Mouse (Mus musculus) liver, embryonic 15.5 days (tissue): ENCODE measurements around the gene Gm5741. TPM values are rescaled to one million over a fixed set of nuclear protein-coding genes. Genes with fewer than 3 reads are reported as not detected.

ENCODE experiments used
- ATAC-seq: fragments of 200-750 bp; cut with Nextera tagmentation; 2 replicates; pipeline ENCODE4 v1.8.0; 2017; ENCODE audit warnings: moderate number of reproducible peaks, mild to moderate bottlenecking, moderate library complexity; ENCODE audit not compliant: insufficient read depth
- H3K27ac ChIP-seq: fragments of 300-500 bp; sonication (generic); replicated peaks from 2 replicates; pipeline ENCODE4 v1.5.1; 2015; ENCODE audit warnings: mild to moderate bottlenecking, inconsistent platforms
- H3K27me3 ChIP-seq: fragments of 300-500 bp; sonication (generic); 2 replicates; pipeline ENCODE4 v1.6.1; 2015; ENCODE audit warnings: mild to moderate bottlenecking, inconsistent platforms
- H3K36me3 ChIP-seq: fragments of 300-500 bp; sonication (generic); replicated peaks from 2 replicates; pipeline ENCODE4 v1.6.1; 2015; ENCODE audit warnings: moderate library complexity, mild to moderate bottlenecking, inconsistent platforms
- H3K4me1 ChIP-seq: fragments of 300-500 bp; sonication (generic); replicated peaks from 2 replicates; pipeline ENCODE4 v1.6.1; 2015; ENCODE audit warnings: inconsistent platforms
- H3K4me2 ChIP-seq: fragments of 300-500 bp; sonication (generic); 2 replicates; pipeline ENCODE4 v1.6.1; 2015; ENCODE audit warnings: moderate library complexity, mild to moderate bottlenecking, inconsistent platforms
- H3K4me3 ChIP-seq: fragments of 300-500 bp; sonication (generic); replicated peaks from 2 replicates; pipeline ENCODE4 v1.5.1; 2015; ENCODE audit warnings: mild to moderate bottlenecking, inconsistent platforms
- H3K9ac ChIP-seq: fragments of 300-500 bp; sonication (generic); 2 replicates; pipeline ENCODE4 v1.6.1; 2015; ENCODE audit warnings: moderate library complexity, mild to moderate bottlenecking, inconsistent platforms
- H3K9me3 ChIP-seq: fragments of 300-500 bp; sonication (generic); replicated peaks from 2 replicates; pipeline ENCODE4 v1.6.1; 2016; ENCODE audit warnings: inconsistent platforms
- WGBS: fragments of 180-500 bp; shearing (Covaris S2); methylation state at CpG from one replicate; pipeline ENCODE4 v1.1.7; 2015; ENCODE audit warnings: mixed read lengths; ENCODE audit not compliant: insufficient replicate concordance; 5-methylcytosine and 5-hydroxymethylcytosine counted together
- polyA plus RNA-seq: library from polyadenylated mRNA; unstranded; fragments of >200 nt; fragmentation: Nextera tagmentation; extraction: Ambion mirVana; gene quantifications from 2 replicates; pipeline ENCODE4 v1.2.1, GENCODE M21; 2015

Gene Gm5741
- polyA plus RNA-seq, 1 experiment from 2014 or later, result not detected

DNA sequence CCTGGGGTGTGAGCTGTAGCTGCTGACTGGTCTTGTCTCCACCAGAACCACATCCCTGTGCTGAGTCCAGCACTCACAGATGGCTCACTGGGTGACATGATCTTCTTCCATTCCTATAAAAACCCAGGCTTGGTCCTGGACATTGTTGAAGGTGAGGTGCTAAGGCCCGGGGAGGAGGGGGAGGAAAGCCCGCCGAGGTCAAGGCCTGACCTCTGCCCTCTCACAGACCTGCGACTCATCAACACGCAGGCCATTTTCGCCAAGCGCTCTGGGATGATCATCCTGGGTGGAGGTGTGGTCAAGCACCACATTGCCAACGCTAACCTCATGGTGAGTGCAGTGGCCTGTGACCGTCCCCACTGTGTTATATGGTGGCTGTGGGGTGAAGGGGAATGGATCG, 6.4 kb upstream of the Gm5741 start:
- Histone ChIP-seq H3K9me3 (no peaks in the 10 kb centered on the region), H3K36me3 (peaks cover 55% of the 10 kb centered on the region), H3K27ac (0 out of 2 replicates have a peak overlapping the region, but pooled peaks have one; percentile 73), H3K4me2 (no peak overlapping the region), H3K27me3 (no peaks in the 10 kb centered on the region), H3K9ac (no peak overlapping the region), H3K4me3 (no peak overlapping the region), H3K4me1 (peaks cover 83% of the 10 kb centered on the region)
- WGBS, result 79% methylated on average over 10 of the region's 10 CpGs
- no peak for ATAC-seq

GRCm38 (mm10) chr8:85073041-85073612, 5.3 kb upstream of the Gm5741 start:
- ATAC-seq, result no peak
- no peak overlapping the region for H3K9ac ChIP-seq
- WGBS, result 84% methylated on average over 15 of the region's 15 CpGs

DNA sequence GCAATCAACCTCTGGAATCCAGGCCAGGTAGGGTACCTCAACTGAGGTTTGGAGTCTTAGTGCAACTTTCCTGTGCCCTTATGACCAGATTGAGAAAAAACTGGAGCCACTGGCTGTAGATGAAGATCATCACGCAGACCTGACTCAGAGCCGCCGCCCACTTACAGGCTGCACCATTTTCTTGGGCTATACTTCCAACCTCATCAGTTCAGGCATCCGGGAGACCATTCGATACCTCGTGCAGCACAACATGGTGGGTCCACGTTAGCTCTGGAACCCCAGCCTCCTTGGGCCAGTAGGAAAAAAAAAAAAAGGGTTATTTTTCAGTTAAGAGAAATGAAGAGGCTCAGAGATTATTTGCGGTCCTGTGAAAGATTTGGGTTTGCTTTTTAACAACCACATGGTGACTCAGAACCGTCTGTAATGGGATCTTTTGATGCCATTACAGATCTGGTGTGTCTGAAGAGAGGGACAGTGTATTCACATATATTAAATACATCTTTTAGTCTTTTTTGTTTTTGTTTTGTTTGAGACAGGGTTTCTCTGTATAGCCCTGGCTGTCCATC, 4.7 kb upstream of the Gm5741 start:
- Histone ChIP-seq H3K9me3 (no peaks in the 10 kb centered on the region), H3K4me1 (peaks cover 70% of the 10 kb centered on the region), H3K36me3 (peaks cover 42% of the 10 kb centered on the region), H3K9ac (peak overlapping the region; percentile 88), H3K27me3 (no peaks in the 10 kb centered on the region), H3K27ac (peak overlapping the region; percentile 94), H3K4me3 (peak overlapping the region; percentile 97), H3K4me2 (peak overlapping the region; percentile 82)
- WGBS, result 31% methylated on average over 9 of the region's 9 CpGs
- no peak for ATAC-seq

More at GRCm38 (mm10) chr8:85073041-85073612, 5.3 kb upstream of the Gm5741 start:
- H3K4me1 ChIP-seq, result peaks cover 74% of the 10 kb centered on the region
- H3K4me3 ChIP-seq, result no peak overlapping the region
- peak overlapping the region; percentile 82 for H3K4me2 ChIP-seq
- no peak overlapping the region for H3K27ac ChIP-seq
- no peaks in the 10 kb centered on the region for H3K9me3 ChIP-seq
- H3K27me3 ChIP-seq, result no peaks in the 10 kb centered on the region
- peaks cover 47% of the 10 kb centered on the region for H3K36me3 ChIP-seq

- peak within 1 kb of the TSS; percentile 88 for H3K9ac ChIP-seq
- peaks cover 62% of the 10 kb centered on the region for H3K4me1 ChIP-seq
- under 1% methylated on average over 68 of the region's 68 CpGs for WGBS
- H3K4me2 ChIP-seq, result peak within 1 kb of the TSS; percentile 82
- no peaks in the 10 kb centered on the region for H3K9me3 ChIP-seq
- peak; percentile 81 for ATAC-seq
- H3K36me3 ChIP-seq, result peaks cover 37% of the 10 kb centered on the region
- H3K4me3 ChIP-seq, result peak within 1 kb of the TSS; percentile 97
- H3K27ac ChIP-seq, result peak within 1 kb of the TSS; percentile 94
- no peaks in the 10 kb centered on the region for H3K27me3 ChIP-seq
These were observed 3.9 kb upstream of the Gm5741 start, which contains the start of gene Dhps for GRCm38 (mm10) chr8:85071514-85072281. Gene Dhps (plus strand): TSS chr8:85071757.

DNA sequence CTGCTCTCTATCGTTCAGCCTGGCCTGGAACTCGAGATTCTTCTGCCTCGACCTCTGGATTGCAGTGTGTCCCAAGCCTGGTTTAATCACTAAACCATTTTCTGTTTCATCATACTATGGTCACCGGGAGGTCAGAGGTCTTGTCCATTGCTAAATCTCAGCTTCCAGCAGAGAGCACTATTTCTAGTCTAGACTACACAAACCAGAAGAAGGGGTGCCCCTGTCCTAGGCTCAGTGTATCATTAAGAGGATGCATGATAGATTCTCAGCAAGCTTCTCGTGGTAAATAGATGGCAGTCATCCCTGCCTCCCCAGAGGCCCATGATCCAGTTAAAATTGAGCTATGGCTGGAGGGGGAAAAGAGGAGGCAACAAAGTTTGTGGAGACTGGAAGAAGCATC, 3.3 kb upstream of the Gm5741 start:
- Histone ChIP-seq H3K36me3 (peaks cover 31% of the 10 kb centered on the region), H3K9me3 (no peaks in the 10 kb centered on the region), H3K4me1 (peaks cover 62% of the 10 kb centered on the region), H3K9ac (peak overlapping the region; percentile 88; the same call in 1 of the 2 replicates), H3K27ac (peak overlapping the region; percentile 94), H3K4me2 (peak overlapping the region; percentile 82), H3K27me3 (no peaks in the 10 kb centered on the region), H3K4me3 (peak overlapping the region; percentile 97)
- ATAC-seq, result peak; percentile 29
- 54% methylated on average over 5 of the region's 5 CpGs for WGBS

- Histone ChIP-seq H3K27ac (no peak overlapping the region), H3K27me3 (no peaks in the 10 kb centered on the region), H3K9ac (no peak overlapping the region), H3K4me3 (no peak overlapping the region), H3K36me3 (no peaks in the 10 kb centered on the region), H3K4me1 (peaks cover 41% of the 10 kb centered on the region), H3K9me3 (no peaks in the 10 kb centered on the region), H3K4me2 (no peak overlapping the region)
- WGBS, result 86% methylated on average over 2 of the region's 2 CpGs
- no peak for ATAC-seq
These were observed 627 bp downstream of the Gm5741 start for GRCm38 (mm10) chr8:85067155-85067554.

GRCm38 (mm10) chr8:85065213-85065612, 2.6 kb downstream of the Gm5741 start:
- no peak overlapping the region for H3K9ac ChIP-seq
- no peaks in the 10 kb centered on the region for H3K27me3 ChIP-seq
- H3K4me3 ChIP-seq, result no peak overlapping the region
- H3K9me3 ChIP-seq, result no peaks in the 10 kb centered on the region
- 45% methylated on average over 2 of the region's 2 CpGs for WGBS
- ATAC-seq, result peak; percentile 47; the same call in 1 of the 2 replicates
- H3K27ac ChIP-seq, result peak overlapping the region; percentile 45; the same call in 1 of the 2 replicates
- H3K36me3 ChIP-seq, result no peaks in the 10 kb centered on the region
- peaks cover 39% of the 10 kb centered on the region for H3K4me1 ChIP-seq
- no peak overlapping the region for H3K4me2 ChIP-seq

DNA sequence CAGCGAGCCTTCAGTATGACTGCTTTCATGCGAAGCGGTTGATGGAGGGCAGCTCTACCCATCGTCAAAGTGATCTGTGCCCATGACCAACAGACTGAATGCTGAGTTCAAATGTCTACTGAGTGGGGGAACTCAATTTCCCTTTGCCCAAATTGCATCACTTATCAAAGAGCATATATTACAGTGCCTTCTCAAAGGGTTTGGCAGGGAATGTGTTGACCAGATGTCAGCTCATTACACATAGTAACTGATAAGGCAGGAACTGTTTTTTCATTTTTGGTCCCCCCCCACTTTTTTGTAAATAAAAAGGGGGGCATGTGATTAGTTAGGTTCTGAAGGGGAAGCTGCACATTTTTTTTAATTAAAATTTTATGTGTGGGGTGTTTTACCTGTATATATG, 5.2 kb downstream of the Gm5741 start:
- H3K27ac ChIP-seq, result no peak overlapping the region
- H3K36me3 ChIP-seq, result 0 out of 2 replicates have a peak, but pooled peaks cover 1% of the 10 kb centered on the region
- no peak for ATAC-seq
- H3K4me3 ChIP-seq, result no peak overlapping the region
- 77% methylated on average over 4 of the region's 4 CpGs for WGBS
- H3K4me1 ChIP-seq, result peaks cover 45% of the 10 kb centered on the region
- H3K4me2 ChIP-seq, result no peak overlapping the region
- no peaks in the 10 kb centered on the region for H3K27me3 ChIP-seq
- H3K9ac ChIP-seq, result no peak overlapping the region
- no peaks in the 10 kb centered on the region for H3K9me3 ChIP-seq

DNA sequence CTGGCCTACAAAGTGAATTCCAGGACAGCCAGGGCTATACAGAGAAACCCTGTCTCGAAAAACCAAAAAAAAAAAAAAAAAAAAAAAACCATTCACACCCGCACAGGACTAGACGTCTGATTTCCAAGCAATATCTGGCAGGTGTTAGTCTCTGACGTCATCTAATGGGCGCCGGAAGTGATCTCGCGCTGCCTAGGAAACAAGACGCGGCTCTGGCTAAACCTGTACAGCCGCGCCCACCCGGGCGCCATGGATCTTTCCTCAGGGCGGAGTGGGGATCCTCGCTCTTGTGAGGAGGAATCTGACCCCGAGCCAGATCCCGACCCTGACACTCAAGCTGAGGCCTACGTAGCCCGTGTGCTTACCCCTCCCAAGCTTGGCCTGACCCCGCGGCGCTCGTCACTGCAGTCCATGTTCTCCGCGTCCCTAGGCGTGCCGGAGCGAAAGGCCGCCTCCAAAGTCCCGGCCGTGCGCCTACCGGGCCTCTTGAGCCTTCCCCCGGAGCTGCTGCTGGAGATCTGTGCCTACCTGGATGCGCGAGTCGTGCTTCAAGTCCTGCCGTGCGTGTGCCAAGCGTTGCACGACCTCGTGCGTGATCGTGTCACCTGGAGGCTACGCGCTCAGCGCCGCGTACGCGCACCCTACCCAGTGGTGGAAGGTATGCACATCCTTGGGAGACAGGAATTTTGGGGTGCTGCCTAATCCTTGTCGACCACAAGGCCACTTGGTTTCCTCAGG, 7.7 kb downstream of the Gm5741 start, which contains the start of gene Fbxw9:
Gene Fbxw9, plus strand, starts transcription at position 177 of the 738 bp plus-strand sequence.
- peaks cover 31% of the 10 kb centered on the region for H3K4me1 ChIP-seq
- no peak within 1 kb of the TSS for H3K27ac ChIP-seq
- WGBS, result under 1% methylated on average over 53 of the region's 53 CpGs

DNA sequence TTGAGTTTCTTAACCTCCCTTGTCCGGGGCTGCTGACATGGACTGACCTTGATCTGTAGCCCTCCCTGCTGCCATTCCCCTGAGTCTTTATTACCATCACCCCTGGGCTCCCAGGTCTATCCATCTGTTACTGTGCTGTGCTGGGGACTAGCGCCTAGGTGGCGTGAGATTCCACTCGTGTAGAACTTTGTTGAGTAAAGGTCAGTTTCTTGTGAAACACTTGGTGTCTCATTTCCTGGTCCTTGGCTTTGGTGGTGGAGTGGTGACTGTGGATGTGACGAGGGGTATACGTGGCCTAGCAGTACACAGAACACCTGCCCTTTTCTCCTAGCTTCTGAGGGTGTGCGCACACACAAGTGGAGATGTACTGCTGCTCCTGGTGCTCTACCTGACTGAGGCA, 10.4 kb downstream of the Gm5741 start:
- 77% methylated on average over 7 of the region's 7 CpGs for WGBS
- peaks cover 51% of the 10 kb centered on the region for H3K36me3 ChIP-seq

More for the DNA sequence above, 7.7 kb downstream of the Gm5741 start, which contains the start of gene Fbxw9:
- H3K36me3 ChIP-seq, result peaks cover 24% of the 10 kb centered on the region
- H3K9ac ChIP-seq, result peak within 1 kb of the TSS; percentile 61
- peak; percentile 75 for ATAC-seq
- H3K9me3 ChIP-seq, result no peaks in the 10 kb centered on the region
- H3K4me2 ChIP-seq, result peak within 1 kb of the TSS; percentile 94
- H3K27me3 ChIP-seq, result no peaks in the 10 kb centered on the region
- peak within 1 kb of the TSS; percentile 71 for H3K4me3 ChIP-seq

More for the DNA sequence above, 10.4 kb downstream of the Gm5741 start:
- no peak overlapping the region for H3K27ac ChIP-seq
- no peak for ATAC-seq
- H3K27me3 ChIP-seq, result no peaks in the 10 kb centered on the region
- H3K4me1 ChIP-seq, result peaks cover 23% of the 10 kb centered on the region
- no peaks in the 10 kb centered on the region for H3K9me3 ChIP-seq
- no peak overlapping the region for H3K9ac ChIP-seq
- no peak overlapping the region for H3K4me3 ChIP-seq
- no peak overlapping the region for H3K4me2 ChIP-seq
